Mouse (Mus musculus) heart, adult 18-20 months (tissue): ENCODE measurements at regions not wholly inside any gene's neighbourhood (a gene's known extent, or its start where the extent isn't known, plus 50 kb on each side); places are given as distances from the start of the nearest gene placed in this dataset.

Source experiments
- DNase-seq, 2 experiments: peaks; one replicate each; pipeline ENCODE4 v3.0.0; 2021 to 2022; ENCODE audit warnings: mixed read lengths in 1 of 2
- microRNA-seq, 2 experiments: library from miRNA; unstranded; fragments of <30 nt; microRNA quantifications; one replicate each; pipeline ENCODE4 v1.2.0; 2022

DNA sequence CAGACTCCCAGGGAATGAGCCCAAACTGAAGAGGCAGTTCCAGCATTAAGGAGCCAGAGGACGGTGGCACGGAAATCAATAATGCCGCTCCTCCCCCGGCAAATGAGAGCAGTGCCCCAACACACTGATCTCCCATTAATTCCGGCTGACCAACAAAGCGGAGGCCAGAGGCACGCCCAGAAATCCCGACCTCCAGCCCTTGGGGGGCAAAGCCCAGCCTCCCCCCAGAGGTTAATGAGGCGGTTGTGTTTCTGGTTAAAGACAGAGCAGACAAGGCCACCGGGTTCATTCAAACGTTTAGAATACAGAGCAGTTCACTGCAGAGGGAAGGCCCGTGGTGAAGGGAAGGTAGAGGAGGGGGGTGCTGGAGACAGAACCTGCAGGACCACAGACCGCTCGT, 149.9 kb upstream of the Tshz3 start:
- no peak for DNase-seq

- no peak for DNase-seq
Measured at GRCm38 (mm10) chr7:36548440-36548839, 149.5 kb upstream of the Tshz3 start.

GRCm38 (mm10) chr7:36571061-36571460, 126.9 kb upstream of the Tshz3 start:
- no peak for DNase-seq

- no peak for DNase-seq
Measured at GRCm38 (mm10) chr7:36582074-36582473, 115.8 kb upstream of the Tshz3 start.

DNA sequence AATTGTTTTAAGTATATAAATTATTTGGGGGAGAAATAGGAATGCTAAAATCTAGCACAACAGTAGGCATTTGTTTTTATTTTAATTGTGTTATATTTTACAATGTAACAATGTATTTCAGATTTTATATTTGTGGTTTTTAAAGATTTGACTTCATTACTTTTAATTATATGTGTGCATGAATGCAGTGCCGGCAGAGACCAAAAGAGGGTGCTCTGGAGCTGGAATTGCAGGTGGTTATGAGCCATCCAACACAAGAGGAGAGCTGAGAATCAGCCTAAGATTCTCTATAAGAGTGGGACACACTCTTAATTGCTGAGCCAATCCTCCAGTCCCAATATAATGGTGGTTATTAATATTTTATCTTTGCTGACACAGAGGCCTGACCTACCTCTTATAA, 112.9 kb upstream of the Tshz3 start:
- no peak for DNase-seq

DNA sequence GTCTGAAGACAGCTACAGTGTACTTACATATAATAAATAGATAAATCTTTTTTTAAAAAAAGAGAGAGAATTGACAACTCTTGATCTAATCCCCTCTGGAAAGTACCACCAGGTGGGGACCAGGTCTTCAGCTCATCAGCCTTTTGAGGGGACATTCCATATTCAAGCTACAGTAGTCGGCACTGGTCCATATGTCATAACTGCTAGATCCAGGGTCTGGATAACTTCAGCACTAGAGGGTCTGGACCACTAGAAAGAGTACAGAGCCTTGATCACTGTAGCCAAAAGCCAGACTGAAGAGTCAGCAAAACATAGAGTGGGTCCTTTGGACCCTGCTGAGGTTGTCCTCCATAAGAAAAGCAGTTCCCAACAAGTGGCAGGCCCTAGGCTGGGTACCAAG, 106.4 kb upstream of the Tshz3 start:
- DNase-seq = no peak

DNA sequence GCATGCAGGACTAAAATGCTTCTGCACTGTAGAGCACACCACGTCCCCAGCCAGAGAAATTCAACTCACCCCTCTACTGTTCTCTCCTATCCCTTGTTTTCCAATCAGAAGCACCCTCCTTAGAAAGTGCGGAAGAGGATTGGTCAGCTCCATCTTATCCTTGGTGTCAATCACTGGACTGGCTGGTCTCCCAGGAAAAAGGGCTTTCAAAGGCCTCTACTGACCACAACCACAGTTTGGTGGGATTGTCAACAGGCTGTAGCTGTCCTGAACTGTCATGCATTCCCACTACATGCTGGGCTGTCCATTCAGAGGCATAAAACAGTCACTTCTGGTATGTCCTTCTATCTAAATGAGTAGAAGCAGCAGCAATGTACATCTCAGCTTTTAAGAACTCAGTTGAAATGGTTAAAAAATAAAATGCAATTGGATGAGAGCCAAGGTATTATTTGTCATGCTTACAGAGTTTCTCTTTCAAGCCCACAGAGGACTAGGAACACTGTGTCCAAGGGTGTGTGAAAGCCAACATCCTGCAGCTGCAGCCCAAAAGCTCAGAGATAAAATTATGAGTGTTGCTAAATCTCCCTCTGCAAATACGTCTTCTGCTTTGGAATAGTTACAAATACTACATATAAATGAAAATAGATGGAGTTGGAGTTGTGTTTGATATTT, 101.2 kb upstream of the Tshz3 start:
- peak; percentile 47 to 76 for DNase-seq

DNA sequence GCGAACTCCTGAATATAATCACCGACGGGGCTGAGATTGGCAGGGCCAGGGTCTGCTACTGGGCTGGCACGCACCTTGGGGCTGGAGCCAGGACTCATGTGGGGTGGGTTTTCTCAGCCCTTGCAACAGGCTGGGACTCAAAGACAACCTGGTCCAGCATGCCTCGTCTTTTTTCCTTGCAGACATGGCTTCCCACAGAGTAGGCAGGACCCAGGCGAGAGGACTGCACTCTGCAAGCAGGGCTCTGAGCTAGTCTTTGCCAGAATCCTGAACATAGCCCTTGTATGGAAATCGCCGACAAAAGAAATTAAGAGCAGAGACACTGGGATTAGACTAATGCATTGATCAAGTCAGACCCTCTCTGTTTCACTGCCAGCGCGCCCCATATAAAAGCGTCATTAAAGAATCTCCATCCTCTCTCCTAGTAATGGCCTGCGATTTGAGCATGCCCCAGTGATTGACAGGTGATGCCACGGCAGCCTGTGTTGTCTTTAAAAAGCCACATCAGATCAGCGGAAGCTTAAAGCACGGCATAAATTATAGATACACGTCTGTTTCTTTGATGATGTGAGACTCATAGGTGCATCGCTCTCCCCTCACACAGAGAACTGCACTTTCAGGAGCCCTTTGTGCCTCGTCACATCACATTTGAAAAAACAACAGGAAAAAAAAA, 92.8 kb upstream of the Tshz3 start:
- DNase-seq = no peak

- no peak for DNase-seq
Measured at GRCm38 (mm10) chr7:36620256-36620655, 77.7 kb upstream of the Tshz3 start.

DNA sequence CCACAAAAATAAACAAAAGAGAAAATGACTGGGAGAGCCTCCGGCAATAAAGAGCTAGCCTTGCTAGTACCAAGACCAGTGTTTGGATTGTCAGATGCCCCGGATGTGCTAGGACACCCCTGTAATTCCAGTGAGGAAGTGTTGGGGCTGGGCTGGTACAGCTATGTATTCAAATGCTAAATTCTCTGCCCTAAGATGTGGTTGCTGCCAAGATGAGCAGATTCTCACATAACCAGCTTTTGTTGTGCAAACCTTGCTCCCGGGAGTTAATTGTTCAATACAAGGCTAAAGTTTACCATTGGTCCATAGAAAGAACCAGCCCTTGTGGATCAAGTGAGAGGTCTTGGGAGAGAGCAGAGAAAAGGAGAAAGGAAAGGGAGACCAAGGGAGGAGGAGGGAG, 53.7 kb upstream of the Tshz3 start:
- no peak for DNase-seq

Small RNA genes in the stretch of these regions (microRNA-seq; reads per million reads assigned to microRNA genes)
- 0 reads per million in 2 experiments for gene Gm25247
